Mouse (Mus musculus) thymus, adult 18-20 months (tissue): ENCODE measurements around the gene Parp8.

Experiments used
- DNase-seq, 2 experiments: peaks; one replicate each; pipeline ENCODE4 v3.0.0; 2022; ENCODE audit warnings: mixed read lengths in 2 of 2

Parp8 gene

DNA sequence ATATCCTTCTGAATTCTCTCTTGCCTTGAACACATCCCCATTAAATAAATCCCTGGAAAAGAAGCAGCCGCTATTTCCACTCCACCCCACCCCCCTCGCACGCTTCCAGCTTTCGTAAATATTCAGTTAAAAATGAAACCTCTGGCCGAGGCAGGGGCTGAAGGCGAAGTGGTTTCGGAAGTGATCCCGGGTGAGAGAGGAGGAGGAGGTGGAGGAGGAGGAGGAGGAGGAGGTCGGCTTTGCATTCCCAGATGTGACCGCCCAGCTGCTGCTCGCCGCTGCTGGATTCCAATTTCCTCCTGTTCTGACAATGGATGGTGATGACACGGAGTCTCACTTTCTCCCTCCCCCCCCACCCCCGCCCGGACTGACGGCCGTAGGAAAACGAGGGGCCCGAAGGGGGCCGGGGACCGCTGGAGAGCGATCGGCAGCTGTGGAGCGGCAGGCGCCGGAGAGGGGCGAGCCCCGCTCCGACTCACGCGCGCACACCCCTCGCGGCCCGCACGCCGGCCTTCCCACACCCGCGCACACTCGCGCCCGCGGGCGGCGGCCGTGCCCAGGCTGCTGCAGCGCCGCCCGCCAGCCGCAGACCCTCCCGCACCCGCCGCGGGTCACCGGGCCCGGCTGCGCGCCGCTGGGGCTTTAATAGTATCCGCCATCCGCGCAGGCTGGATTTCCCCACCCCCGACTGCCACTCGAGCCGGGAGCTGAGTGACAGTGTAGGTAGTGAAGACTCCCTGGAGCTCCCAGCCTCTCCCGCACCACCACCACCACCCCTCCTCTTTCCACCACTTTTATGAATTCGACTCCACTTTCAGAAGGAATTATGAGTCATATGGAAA is at the start of gene Parp8:
TSS of gene Parp8 (minus strand) at position 312 of the 842 bp plus-strand sequence.
- peak; percentile 15 to 27 for DNase-seq

DNA sequence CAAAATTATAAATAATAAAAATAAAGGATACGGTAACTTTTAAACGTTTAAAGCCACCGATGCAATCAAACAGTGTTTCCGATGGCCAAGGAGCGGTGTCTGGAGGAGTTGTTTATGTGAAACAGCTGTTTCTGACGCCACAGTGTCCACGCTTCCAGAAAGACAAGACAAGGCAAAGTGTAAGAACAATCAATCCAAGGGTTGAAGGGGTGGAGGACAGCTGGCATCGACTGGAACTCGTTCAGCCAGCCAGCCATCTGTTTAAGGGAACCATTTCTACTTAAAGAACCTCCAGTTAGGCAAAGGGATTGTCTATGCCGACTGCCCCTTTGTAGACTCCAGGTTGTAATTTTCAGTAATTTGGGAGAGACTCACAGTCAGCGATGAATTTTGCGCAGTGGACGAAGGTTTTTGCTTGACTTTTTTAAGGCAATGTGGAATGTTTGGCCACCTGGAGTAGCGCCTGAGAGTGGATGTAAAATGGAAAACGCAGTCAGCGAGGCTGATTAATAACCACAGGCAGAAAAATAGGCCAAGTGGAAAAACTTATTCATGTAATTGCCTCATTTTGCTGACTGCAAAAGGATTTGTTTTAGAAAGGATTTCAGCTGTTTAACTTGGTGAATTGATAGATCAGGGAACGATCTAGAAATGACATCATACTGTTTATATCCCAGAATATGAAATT is 37.4 kb upstream of the Parp8 start:
- no peak for DNase-seq

DNA sequence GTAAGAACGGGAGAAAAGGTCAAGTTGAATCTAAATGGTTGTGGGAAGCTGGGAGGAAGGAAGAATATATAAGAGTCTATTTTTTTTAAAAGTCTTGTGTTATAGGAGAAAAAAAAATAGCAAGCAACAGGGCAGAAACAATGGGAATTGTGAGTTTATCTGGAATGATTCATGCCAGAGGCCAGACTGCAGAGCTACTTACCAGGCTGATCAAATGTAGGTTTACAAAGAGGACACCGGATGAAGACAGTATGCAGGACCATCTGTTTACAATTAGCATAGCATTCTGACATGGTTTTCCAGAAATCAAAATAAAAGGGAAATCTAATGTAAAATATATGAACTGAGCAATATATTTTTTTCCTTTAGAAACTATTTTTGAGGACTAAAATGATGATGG is 31.1 kb upstream of the Parp8 start:
- no peak for DNase-seq

DNA sequence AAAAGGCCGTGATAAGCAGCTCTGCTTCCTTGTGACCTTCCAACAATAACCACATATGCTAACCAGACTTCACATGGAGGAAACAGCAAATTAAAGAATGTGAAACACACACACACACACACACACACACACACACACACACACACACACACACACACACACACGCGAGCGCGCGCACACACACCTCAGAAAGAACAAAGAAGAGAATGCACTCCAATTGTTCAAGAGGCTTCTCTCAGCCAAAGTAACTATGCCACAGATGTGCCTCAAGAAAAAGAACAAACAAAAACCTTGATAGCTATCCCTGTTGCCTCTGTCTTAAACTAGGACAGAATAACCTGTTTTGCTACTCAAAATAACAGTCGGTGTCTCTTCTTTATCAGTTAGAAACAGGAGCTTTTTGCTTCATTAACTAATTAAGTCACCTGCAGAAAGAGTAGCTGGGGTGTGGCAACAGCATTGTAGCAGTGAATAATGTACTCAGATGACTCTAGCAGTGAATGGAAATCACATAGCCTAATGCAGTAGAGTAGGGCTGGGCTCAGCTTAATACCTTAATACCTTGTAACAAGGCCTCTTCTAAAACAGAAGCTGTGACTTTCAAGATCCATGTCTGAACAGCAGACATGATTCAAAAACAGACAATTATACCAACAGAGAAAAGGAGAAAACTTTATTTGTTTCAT is 29.6 kb upstream of the Parp8 start:
- peak; percentile 25 to 58 for DNase-seq

DNA sequence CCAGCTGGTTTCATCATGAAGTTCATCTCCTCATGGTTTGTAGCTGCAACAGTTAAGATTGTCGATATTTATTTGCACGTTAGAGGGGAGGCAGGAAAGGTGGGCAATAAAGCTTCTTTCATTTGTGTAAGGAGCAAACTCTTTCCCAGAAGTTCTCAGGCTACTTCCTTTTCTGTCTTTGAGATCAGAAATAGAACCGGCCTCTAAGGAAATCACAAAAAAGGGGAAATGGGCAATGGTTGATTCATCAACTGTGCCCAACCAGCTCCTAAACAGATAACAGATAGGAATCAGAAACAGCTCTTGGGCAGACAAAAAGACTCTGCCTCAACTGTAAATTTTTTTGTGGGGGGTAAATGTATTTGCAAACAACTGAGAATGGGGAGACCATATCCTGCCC is 27.4 kb upstream of the Parp8 start:
- DNase-seq = no peak

DNA sequence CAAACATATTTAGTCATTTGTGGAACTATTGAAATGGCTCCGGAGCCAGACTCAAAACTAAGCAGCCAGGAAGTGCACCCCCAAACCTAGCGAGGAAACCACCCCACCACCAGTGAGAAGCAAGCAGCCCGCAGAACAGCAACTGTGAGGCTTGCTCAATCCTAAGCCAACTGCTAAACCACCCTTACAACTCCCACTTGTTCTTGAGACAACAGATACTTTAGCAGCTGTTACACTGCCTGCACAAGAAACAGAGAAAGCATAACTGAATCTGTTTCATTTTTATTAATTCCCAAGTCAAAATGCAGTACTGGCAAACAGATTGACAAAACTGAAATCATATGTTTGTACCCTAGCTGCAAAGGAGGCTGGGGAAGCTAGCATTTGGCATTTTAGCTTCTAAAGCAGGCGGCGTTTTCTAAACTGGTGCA is 23.2 kb upstream of the Parp8 start:
- DNase-seq = peak; percentile 38 to 65

DNA sequence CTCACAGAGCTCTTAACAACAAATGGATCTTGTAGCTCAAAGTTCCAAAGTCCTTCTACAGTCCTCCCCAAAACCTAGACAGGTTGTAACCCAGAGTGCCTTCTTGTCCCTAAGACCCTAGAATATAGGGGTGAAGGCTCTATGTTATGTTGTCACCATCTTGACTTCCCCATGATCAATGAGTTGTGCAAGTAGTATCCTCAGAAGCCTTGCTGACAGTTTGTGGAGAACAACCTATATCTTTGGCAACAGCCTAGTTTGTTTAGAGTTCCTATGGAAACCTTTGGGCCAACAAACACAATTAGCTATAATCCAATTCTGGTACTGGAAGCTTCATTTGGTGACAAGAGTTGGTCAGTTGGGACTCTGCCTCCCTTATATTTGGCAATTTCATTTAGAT is 18.2 kb upstream of the Parp8 start:
- DNase-seq = no peak

DNA sequence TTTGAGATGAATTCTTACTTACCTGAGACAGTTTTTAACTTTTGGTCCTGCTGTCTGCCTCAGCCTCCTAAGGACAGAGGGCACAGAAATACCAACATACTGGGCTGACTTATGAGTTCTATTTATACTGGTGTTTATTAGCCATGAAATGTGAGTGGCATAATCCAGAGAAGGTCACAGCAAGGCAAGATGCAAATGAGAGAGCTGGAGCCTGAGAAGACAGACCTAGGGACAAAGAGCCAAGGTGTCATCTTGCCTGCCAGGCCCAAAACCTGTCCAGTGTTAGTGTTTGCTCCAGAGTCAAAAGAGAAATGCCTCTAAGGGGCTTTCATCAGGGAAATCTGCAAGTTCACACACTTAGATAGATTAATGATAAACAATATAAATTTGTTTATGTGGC is 15.7 kb upstream of the Parp8 start:
- DNase-seq = no peak

DNA sequence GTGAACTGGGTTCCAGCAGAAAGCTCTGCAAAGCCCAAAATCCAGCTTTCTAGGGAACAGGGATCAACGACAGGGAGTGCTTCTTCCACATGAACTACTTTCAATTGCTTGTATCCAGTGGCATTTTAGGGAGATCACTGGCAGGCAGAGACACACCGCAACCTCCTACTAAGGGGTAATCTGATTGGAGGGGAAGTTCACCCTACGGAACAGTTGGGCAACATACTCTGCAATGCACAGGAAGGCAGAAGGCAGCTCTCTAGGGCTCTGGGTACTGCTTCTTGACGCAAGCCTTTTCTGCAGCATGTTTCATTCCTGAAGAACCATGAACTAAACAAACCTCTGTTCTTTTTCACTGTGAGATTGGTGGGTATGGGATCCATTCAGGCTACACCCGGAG is 10.9 kb upstream of the Parp8 start:
- DNase-seq = no peak

DNA sequence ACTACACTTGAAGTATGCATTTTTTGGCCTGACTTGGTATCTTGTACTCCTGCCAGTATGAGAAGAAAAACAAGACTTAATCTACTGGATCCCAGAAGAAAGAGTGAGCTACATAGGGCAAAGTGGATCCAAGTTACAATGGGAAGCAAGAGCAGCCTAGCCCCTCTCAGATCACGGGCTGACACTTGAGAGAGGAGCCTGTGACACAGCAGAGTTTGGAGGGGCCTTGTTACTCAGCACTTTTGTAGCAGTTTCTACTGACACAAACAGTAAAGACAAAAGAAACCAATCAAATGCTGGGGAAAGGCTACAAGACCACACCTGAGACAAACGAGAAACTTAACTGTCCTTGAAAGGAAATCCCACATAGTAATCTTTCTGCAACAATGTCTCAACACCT is 9.8 kb upstream of the Parp8 start:
- no peak for DNase-seq

DNA sequence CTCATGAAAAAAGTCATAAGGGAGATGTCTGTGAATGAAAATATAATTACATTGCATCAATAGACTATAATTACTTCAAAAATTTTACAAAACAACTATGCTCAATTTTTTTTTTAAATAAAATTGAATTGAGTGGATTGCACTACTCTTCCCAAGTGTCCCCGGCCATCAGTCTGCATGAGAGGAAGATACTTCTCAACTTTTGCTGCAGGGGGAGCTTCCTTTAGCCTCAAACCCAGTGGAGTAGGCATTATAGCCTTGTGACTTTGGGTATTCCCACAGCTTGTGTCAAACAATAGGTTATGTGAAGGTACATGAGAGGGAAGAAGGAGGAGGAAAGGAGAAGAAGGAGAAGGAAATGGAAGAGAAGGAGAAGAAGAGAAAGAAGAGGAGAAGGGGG is 9.3 kb upstream of the Parp8 start:
- DNase-seq = no peak

DNA sequence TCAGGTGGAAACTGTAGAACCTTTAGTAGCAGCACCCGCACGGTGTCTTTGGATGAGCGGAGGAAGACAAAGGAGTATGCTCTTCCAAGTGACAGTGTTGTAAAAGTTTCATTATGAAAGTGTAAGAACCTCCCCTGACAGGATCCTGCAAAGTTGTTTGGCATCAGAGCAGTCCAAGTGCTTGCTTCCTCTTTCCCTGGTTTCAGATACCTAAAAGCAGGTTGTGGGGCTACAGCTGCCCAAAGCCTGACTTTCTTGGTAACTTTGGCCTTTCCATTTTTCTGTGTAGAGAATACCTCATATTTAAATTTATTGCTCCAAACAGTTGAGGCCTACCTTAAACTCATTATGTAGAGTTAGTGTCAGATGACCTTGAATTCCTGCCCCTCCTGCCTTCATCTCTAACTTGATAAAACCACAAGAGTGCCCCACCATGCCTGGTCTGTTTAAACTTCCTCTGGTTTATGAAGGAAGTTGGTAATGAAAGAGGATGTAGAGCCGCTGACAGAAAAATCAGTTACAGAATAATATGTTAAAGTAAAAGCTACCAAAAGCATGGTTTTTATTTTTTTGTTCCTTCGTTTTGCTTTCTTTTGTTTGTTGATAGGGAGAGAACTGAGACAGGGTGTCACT is 8.5 kb upstream of the Parp8 start:
- DNase-seq = no peak

DNA sequence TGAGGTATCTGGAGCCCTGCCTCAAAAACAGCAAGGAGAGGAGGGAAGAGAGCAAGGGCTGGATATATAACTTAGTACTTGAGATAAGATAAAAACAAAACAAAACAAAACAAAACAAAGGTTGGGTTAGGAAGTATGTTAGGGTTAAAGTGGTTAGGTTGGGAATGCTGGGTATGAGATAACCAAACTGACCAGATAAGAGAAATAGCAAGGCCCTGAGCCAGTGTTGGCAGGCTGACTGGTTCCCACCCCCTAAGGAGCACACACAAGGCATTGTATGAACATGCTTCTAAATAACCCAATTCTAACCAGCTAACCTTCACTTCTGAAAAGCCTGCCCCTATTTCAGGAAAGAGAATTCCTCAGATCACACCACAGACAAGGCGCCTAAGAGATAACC is 7.1 kb upstream of the Parp8 start:
- no peak for DNase-seq

DNA sequence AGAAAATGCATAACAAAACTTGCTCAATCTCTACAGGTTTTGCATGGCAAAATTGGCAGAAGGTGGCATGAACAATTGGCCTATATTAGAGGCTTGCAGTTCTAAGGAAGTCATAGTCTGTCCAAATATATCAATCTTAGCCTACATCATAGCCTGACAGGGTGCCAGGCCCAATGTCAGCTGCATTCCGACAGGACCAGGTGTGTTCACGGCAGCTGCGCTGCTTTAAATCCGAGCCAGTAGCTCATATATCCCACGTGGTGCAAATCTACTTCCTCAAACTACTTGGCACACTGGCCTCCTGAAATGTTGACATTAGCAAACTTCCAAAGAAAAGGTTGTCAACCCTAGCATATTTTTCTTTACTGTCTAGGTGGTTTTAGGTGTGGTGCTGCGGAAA is 6.2 kb upstream of the Parp8 start:
- DNase-seq = no peak

DNA sequence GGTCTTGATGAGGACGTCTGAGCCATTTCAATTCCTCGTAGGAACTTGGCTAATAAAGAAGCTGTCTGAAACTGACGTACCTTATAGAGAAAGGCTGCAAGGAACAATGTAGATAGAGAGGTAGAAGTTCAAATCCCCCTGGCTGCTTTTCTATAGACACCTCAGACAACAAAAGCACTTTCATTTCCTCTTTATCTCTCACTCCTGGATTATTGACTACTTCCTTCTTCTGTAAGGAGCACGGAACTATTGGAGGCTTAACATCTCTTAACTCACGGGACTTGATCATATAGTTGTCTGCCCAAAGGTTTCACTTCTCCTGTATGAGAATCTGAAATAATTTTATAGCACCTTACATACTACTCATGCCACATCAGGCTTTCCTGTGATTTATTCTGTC is 2.9 kb upstream of the Parp8 start:
- DNase-seq = no peak

DNA sequence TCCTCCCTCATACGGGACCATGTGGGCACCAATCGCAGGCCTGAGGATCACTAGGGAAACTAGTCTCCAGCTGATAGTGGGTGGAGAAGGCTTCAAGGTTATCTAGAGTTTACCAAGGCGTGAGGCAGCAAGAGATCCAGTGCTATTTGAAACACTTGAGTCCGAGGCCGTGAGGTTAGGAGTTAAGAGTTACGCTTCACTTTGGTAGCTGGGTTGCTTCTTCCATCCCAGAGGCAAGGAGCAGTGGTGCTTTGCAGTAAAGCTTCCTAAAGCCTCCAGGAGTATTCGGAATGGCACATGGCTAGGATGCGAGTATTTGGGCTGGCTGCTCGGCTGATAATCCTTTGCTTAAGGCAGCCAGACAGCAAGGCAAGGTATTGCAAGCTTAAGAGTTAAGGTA is 2.0 kb upstream of the Parp8 start:
- DNase-seq = no peak

DNA sequence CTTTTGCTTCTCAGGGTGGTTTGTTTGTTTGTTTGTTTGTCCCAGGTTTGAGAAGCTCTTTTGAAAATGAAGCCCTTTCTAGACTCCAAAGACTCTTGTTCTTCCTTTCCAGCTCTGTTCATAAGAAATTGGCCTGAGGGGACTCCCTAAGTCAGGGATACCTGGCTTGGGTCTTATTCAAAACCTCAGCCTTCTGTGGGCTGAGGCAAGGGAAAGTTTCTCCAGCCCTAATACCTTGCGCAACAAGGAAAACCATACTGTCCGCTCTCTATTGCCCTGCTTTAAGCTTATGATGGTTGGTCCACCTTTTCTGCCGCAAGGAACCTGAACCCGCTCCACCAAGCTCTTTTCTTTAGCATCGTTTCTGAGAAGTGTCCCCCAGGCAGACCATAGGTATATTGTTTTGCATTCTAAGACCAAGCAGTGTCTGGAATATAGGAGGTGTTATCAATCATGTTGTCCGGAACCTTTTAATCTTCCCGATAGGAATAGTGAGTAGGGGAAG is 991 bp upstream of the Parp8 start:
- no peak for DNase-seq

DNA sequence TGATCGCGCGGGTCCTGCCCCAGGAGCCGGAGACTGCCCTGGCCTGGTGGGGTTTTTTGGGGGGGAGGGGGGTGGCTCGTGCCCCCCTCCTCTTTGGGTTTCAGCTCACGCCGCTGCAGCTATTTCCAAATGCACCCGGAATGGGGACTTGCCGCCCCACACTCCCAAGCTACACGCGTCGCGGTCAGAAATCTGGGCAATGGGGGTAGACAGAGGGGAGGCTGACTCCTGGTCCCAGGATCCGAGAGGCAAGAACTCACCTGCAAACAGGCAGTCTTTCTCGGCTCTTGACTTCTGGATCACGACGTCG is 466 bp downstream of the Parp8 start:
- DNase-seq = peak; percentile 12 to 29

DNA sequence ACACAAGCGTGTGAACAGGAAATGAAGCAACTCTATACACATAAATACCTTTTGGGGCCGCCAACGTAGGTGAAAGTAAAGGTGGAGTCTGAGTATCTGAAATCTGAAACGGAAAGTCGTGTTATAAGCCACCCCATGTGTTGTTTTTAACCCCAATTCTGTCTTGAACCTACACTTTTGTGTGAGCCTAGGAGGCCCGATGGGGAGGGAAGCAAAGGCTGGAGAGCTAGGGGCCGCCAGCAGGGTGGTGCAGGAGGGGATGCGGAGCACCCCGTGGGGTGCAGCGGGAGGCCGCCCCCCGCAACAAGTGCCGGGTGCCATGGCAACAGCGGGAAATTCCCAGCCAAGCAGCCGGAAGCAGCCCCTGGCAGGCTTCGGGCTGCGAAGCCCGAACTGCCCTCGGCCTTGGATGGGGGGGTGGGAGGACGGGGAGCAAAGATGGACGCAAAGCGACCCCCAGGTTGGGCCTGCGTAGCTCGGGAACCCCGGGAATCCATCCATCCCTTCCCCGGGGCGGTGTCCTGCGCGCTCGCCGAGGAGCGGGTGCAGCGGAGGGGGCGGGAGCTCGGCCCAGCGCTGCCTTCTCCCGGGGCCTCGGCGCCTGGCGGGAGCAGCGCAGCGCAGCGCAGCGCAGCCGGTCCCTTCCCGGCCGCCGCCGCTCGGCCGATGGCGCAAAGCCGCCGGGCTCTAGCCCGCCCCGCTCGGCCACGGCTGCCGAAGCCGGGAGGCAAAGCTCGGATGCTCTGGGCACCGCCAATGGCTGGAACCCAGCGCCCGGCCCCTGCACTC is 1.0 kb downstream of the Parp8 start:
- DNase-seq = peak; percentile 63 to 70

DNA sequence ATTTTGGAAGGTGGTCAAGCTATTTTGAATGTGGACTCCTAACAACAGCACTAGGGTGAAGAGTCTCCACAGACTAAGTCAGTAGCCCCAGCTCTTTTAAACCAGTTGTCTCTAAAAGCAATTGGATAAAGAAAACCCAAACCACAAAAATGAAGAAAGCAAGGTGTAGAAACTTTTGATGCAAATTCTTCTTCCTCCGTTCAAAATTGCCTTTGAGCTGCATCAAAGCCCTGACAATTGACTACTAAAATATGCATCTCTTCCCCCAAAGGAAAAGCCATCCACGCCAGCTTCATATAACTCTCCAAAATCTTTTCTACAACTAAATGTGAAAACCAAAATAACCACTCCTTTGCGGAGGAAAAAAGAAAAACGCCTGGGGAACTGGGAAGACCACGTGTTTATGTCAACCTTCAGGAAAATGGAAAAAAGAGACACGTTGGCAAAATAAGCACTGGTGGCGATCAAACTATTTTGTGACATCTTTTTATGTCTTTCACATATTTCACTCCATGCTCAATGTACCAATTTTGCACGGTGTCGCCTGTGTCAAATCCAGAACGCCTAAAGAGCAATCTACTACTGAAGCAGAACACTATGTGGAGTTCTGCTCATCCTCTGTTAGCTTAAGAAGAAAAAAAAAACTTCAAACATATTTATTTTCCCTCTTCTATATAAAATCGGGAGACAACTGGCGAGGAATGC is 1.8 kb downstream of the Parp8 start:
- DNase-seq = no peak

DNA sequence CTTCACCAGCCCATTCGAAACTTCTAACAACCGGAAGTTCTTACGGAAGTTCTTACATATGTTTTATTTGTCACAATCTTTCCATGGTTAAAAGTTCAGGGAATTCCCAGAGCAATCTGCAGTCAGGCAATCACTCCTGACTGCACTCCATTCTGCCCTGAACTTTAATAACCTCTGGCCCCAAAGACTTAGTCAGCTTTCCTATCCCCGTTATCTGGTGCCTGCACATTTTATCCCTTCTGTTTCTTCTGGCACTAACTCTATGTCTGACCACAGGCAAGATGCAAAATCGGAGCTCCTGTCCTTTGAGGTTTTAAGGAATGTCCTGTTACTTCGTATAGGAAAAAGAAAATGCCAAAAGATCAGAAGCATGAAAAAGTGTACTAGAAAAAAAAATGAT is 4.7 kb downstream of the Parp8 start:
- no peak for DNase-seq

DNA sequence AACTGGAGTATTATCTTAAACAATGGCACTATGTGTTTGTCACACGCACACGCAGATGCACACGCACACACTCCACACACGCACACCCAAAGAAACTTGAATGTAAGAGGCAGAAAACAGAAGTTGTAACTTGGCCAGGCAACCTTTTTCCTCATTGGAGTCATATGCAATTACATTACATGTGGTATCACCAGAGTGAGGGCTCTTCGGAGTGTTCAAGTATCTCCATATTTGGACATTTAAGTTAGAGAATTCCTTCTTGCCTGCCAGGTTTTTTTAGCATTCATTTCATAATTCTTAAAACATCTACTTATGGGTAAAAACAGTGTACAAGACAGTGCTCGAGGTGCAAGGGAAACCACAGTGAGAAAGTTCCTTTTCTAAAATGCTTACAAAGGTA is 6.7 kb downstream of the Parp8 start:
- DNase-seq = no peak
